Mouse (Mus musculus): ENCODE results near the gene Cd151. TPM values are rescaled to one million over a fixed set of nuclear protein-coding genes. Genes with fewer than 3 reads are reported as not detected.

Gene Cd151
- polyA plus RNA-seq, 1 experiment: 223 TPM

DNA sequence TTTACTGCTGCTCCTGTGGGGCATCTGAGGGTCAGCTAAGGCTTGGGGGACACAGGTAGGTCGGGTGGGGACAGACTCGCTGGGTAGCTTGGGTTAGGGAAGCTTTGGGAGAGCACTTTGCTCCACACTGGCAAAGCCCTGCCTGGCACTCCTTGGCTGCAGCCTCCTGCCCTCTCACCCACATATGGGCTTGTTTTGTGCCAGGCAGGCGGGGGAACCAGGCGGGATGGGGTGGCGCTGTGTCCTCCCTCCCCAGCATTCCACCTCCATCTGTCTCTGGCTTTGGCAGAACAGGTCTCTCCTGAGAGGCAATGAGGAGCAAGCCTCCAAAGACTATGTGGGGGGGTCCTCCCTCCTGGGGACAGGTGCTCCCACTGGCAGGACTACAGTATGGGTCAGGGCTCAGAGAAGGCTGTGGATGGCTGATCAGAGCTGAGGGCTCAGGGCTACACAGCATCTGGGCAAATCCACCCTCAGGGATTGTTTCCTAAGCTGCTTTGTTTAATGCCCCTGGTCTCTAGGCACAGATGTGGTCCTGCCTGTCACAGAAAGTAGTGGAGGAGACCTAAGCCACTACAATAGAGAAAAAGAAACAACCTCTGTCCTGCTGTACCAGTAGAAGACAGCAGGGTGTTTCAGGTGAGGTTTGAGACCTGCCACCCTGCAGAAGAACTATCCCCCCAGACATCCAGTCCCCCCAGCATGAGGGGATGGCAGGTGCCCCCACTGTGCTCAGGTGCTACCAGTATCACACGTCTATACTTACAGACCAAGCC, 34.3 kb upstream of the Cd151 start:
- H3K4me3 ChIP-seq (ENCODE audit: insufficient read depth, low read depth, low read length): peak overlapping the region; percentile 37
- H3K27ac ChIP-seq (replicated peaks; ENCODE audit: low read depth, low read length): peak overlapping the region; percentile 93
- peaks cover 24% of the 10 kb centered on the region for H3K4me1 ChIP-seq (ENCODE audit: control insufficient read depth, insufficient read depth, insufficient read length, low read length)

GRCm38 (mm10) chr7:141433517-141434400, 33.4 kb upstream of the Cd151 start:
- Histone ChIP-seq H3K27ac (replicated peaks; ENCODE audit: low read depth, low read length) (peak overlapping the region; percentile 40), H3K4me1 (ENCODE audit: control insufficient read depth, insufficient read depth, insufficient read length, low read length) (peaks cover 24% of the 10 kb centered on the region), H3K4me3 (ENCODE audit: insufficient read depth, low read depth, low read length) (peak overlapping the region; percentile 69)

GRCm38 (mm10) chr7:141434464-141434863, 32.7 kb upstream of the Cd151 start:
- Histone ChIP-seq H3K4me3 (ENCODE audit: insufficient read depth, low read depth, low read length) (peak overlapping the region; percentile 69), H3K27ac (replicated peaks; ENCODE audit: low read depth, low read length) (peak overlapping the region; percentile 53), H3K4me1 (ENCODE audit: control insufficient read depth, insufficient read depth, insufficient read length, low read length) (peaks cover 17% of the 10 kb centered on the region)

GRCm38 (mm10) chr7:141435129-141435855, 31.9 kb upstream of the Cd151 start:
- peaks cover 16% of the 10 kb centered on the region for H3K4me1 ChIP-seq (ENCODE audit: control insufficient read depth, insufficient read depth, insufficient read length, low read length)
- peak overlapping the region; percentile 69 for H3K4me3 ChIP-seq (ENCODE audit: insufficient read depth, low read depth, low read length)
- peak overlapping the region; percentile 53 for H3K27ac ChIP-seq (replicated peaks; ENCODE audit: low read depth, low read length)

DNA sequence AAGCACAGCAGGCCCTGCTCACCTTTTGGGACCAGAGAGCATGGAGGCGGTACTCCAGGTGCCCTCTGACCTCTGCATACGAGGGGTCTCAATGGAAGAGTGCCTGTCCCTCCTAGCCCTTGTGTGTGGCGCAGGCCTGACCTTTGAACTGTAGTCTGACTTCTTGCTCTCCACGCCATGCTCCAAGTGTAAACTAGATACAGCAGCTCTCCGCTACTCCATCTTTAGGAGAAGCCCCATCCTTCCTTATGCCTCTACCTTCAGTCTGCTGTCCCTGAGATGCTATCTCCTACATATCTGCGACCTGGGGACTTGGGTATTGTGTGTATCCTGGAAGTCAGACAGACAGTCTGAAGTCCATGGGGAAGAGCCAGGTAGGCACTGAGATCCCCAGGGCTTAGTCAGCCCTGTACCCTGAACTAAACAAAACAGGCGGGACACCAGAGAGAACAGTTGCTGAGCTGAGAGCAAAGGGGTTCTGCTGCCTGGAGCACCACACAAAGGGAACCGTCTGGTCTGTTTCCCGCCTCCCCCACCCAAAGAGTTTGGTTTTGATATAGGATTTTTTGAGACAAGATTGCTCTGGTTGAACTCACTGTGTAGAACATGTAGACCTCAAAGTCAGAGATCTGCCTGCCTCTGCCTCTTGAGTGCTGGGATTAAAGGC, 31.2 kb upstream of the Cd151 start:
- peak overlapping the region; percentile 51 for H3K4me3 ChIP-seq (ENCODE audit: insufficient read depth, low read depth, low read length)
- H3K27ac ChIP-seq (replicated peaks; ENCODE audit: low read depth, low read length): peak overlapping the region; percentile 36
- H3K4me1 ChIP-seq (ENCODE audit: control insufficient read depth, insufficient read depth, insufficient read length, low read length): peaks cover 16% of the 10 kb centered on the region

- H3K4me1 ChIP-seq (ENCODE audit: control insufficient read depth, insufficient read depth, insufficient read length, low read length): peaks cover 16% of the 10 kb centered on the region
- no peak overlapping the region for H3K27ac ChIP-seq (replicated peaks; ENCODE audit: low read depth, low read length)
- peak overlapping the region; percentile 97 for H3K4me3 ChIP-seq (ENCODE audit: insufficient read depth, low read depth, low read length)
Measured at GRCm38 (mm10) chr7:141436523-141436892, 30.7 kb upstream of the Cd151 start.

DNA sequence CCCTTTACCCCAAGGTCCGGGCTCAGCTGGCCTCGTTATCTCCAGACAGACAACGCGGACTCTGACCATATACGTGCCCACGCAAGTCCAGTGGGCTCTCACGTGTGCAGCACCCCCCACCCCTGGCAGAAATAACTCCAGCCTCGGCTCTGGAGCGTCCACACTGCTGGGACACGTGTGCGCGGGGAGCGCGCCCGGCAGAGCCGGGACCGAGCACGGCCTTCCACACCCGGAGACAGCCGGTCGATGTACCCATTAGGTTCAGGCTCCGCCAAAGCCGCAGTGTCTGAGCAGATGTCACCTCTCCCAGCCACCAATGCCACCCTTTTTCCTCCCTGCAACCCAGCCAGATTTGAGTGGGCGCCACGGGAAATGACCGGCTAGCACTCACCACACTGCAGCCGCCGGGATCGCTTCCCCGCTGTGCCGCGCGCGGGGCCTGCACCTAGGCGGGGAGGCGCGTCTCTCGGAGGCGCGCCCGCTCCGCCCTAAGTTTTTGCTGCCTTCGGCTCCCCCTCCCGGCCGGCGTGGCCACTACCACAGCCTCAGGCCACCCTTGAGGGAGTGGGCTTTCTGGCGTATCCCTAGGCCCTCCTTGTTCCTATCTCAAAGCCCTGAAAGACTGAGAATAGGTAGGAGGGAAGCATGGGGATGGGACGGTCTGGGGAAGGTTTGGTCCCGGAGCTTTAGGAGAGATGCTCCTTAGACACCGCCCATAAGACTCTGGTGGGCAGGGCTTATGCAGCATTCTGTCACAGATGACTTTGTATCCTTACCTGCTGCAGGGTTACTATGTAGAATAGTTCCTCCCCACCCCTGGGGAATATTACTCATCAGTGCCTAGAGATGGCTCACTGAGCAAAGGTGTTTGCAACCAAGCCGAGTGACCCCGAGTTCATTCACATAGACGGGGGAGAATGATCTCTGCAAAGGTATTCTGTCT, 29.7 kb upstream of the Cd151 start, which contains the start of gene Slc25a22:
Gene Slc25a22, minus strand, starts transcription at position 715 of the 943 bp plus-strand sequence.
- Histone ChIP-seq H3K27ac (replicated peaks; ENCODE audit: low read depth, low read length) (peak within 1 kb of the TSS; percentile 82), H3K4me1 (ENCODE audit: control insufficient read depth, insufficient read depth, insufficient read length, low read length) (peaks cover 16% of the 10 kb centered on the region), H3K4me3 (ENCODE audit: insufficient read depth, low read depth, low read length) (peak within 1 kb of the TSS; percentile 97)

DNA sequence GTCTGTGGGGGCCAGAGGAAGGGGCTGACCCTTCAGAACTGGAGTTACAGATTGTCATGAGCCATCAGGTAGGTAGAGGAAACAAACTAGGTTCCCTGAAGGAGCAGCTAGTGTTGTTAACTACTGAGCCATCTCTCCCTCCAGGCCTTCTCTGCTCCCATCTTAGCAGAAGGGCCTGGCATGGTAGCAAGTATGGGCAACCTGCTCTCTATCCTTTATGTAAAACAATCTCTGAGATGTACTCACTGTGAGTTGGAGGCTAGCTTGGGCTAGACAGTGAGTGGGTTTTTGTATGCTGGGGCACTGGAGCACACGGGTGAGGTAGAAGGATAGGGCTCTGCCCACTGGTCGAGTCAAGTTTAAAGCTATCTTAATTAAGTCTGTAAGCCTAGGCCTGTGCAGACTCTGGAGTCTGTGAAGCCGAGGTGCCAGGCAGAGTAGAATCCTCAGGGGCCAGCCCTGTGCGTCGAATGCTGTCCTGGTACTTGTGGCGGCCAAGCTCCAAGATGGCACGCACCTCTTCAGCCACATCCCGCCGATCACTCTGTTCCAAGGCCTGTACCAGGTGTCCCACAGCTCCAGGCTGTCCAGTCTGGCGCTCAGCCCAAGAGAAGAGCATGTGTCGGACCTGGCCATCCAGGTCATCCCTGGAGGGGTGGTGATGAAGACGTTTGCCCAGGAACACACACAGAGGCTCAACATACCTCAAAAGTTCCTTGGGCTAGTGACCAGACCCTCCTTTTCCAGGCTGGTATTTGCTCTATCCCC, 28.8 kb upstream of the Cd151 start:
- no peak overlapping the region for H3K4me3 ChIP-seq (ENCODE audit: insufficient read depth, low read depth, low read length)
- H3K27ac ChIP-seq (replicated peaks; ENCODE audit: low read depth, low read length): no peak overlapping the region
- peaks cover 19% of the 10 kb centered on the region for H3K4me1 ChIP-seq (ENCODE audit: control insufficient read depth, insufficient read depth, insufficient read length, low read length)

DNA sequence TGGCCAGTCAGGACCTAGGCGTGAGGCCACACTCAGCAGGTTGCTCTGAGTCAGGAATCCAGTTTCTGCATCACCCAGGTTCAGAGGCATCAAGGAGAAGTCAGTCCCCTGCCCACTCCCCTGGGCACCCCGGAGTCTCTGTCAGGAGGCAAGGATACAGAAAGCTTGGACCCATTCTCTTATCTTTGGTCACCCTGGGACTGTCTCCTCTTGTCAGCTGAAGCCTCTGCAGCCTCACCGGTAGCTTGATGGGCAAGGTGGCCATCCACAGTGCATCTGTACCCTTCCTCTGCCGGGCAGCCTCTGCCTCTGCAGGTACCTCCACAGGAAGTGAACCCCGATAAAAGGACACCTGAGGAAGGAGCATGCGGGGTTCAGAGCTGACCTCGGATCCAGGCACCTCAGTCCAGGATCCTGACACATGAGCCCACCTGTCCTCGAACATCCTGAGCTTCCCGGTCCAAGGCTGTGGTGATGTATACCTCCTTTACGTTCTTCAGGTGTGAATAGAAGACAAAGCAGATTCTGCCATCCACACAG, 28.0 kb upstream of the Cd151 start:
- H3K4me3 ChIP-seq (ENCODE audit: insufficient read depth, low read depth, low read length): no peak overlapping the region
- H3K27ac ChIP-seq (replicated peaks; ENCODE audit: low read depth, low read length): no peak overlapping the region
- H3K4me1 ChIP-seq (ENCODE audit: control insufficient read depth, insufficient read depth, insufficient read length, low read length): peaks cover 18% of the 10 kb centered on the region

DNA sequence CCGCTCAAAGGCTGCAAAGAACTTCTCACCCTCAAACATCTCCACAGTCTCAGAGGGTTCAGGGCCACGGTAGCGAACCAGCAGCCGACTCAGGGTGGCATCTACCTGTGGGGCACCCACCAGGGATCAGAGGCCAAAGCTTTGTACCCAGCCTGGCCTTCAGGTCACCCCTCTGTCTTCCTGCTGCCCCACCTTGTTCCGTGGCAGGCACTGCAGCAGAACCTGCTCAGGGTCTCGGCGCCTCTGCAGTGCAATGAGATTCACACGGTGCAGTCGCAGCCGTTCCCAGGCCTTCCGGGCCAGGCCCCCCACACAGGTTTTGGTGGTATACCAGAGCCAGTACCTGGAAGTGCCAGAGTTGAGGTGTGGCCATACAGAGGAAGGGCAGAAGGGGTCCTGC, 27.4 kb upstream of the Cd151 start:
- Histone ChIP-seq H3K4me3 (ENCODE audit: insufficient read depth, low read depth, low read length) (no peak overlapping the region), H3K27ac (replicated peaks; ENCODE audit: low read depth, low read length) (no peak overlapping the region), H3K4me1 (ENCODE audit: control insufficient read depth, insufficient read depth, insufficient read length, low read length) (peaks cover 18% of the 10 kb centered on the region)

GRCm38 (mm10) chr7:141440613-141441012, 26.6 kb upstream of the Cd151 start:
- Histone ChIP-seq H3K4me3 (ENCODE audit: insufficient read depth, low read depth, low read length) (no peak overlapping the region), H3K4me1 (ENCODE audit: control insufficient read depth, insufficient read depth, insufficient read length, low read length) (peaks cover 14% of the 10 kb centered on the region), H3K27ac (replicated peaks; ENCODE audit: low read depth, low read length) (no peak overlapping the region)

GRCm38 (mm10) chr7:141441460-141441859, 25.7 kb upstream of the Cd151 start:
- Histone ChIP-seq H3K4me1 (ENCODE audit: control insufficient read depth, insufficient read depth, insufficient read length, low read length) (peaks cover 8% of the 10 kb centered on the region), H3K4me3 (ENCODE audit: insufficient read depth, low read depth, low read length) (no peak overlapping the region), H3K27ac (replicated peaks; ENCODE audit: low read depth, low read length) (no peak overlapping the region)

GRCm38 (mm10) chr7:141442199-141442598, 25.0 kb upstream of the Cd151 start:
- peaks cover 4% of the 10 kb centered on the region; the same call in 1 of the 2 replicates for H3K4me1 ChIP-seq (ENCODE audit: control insufficient read depth, insufficient read depth, insufficient read length, low read length)
- H3K27ac ChIP-seq (replicated peaks; ENCODE audit: low read depth, low read length): no peak overlapping the region
- no peak overlapping the region for H3K4me3 ChIP-seq (ENCODE audit: insufficient read depth, low read depth, low read length)
